Mouse (Mus musculus) intestine, embryonic 16.5 days (tissue): Measurements from ENCODE around the gene Alg14. TPM values are rescaled to one million over a fixed set of nuclear protein-coding genes. Genes with fewer than 3 reads are reported as not detected.

Experiments
- ATAC-seq: fragments of 200-750 bp; cut with Nextera tagmentation; 2 replicates; pipeline ENCODE4 v1.8.0; 2017; ENCODE audit warnings: moderate TSS enrichment, moderate library complexity
- H3K27ac ChIP-seq: fragments of 300-500 bp; sonication (generic); 2 replicates; pipeline ENCODE4 v1.5.1; 2014; ENCODE audit warnings: mild to moderate bottlenecking, low read length
- H3K27me3 ChIP-seq: fragments of 300-500 bp; sonication (generic); replicated peaks from 2 replicates; pipeline ENCODE4 v1.6.1; 2014; ENCODE audit warnings: low read length, control low read depth, mixed read lengths; ENCODE audit not compliant: control insufficient read depth, insufficient read depth
- H3K36me3 ChIP-seq: fragments of 300-500 bp; sonication (generic); 2 replicates; pipeline ENCODE4 v1.6.1; 2014; ENCODE audit warnings: low read length, control low read depth; ENCODE audit not compliant: control insufficient read depth, insufficient read depth
- H3K4me1 ChIP-seq: fragments of 300-500 bp; sonication (generic); 2 replicates; pipeline ENCODE4 v1.6.1; 2014; ENCODE audit warnings: low read length, control low read depth, mixed read lengths; ENCODE audit not compliant: control insufficient read depth, insufficient read depth
- H3K4me2 ChIP-seq: fragments of 300-500 bp; sonication (generic); 2 replicates; pipeline ENCODE4 v1.6.1; 2014; ENCODE audit warnings: low read depth, low read length, control low read depth
- H3K4me3 ChIP-seq: fragments of 300-500 bp; sonication (generic); 2 replicates; pipeline ENCODE4 v1.5.1; 2014; ENCODE audit warnings: mild to moderate bottlenecking, low read length
- H3K9ac ChIP-seq: fragments of 300-500 bp; sonication (generic); 2 replicates; pipeline ENCODE4 v1.6.1; 2014; ENCODE audit warnings: low read depth, low read length
- H3K9me3 ChIP-seq: fragments of 300-500 bp; sonication (generic); 2 replicates; pipeline ENCODE4 v1.6.1; 2016; ENCODE audit warnings: low read length, control low read depth; ENCODE audit not compliant: control insufficient read depth
- WGBS: fragments of 180-500 bp; shearing (Covaris S2); extraction: QIAGEN DNeasy Blood & Tissue Kit; methylation state at CpG from one replicate; pipeline ENCODE4 v1.1.7; 2014; 5-methylcytosine and 5-hydroxymethylcytosine counted together
- polyA plus RNA-seq: library from polyadenylated mRNA; unstranded; fragments of >200 nt; fragmentation: Nextera tagmentation; extraction: Ambion mirVana; gene quantifications from 2 replicates; pipeline ENCODE4 v1.2.1, GENCODE M21; 2015

Gene Alg14
- polyA plus RNA-seq, 1 experiment from 2014 or later = 41.3 TPM

- H3K4me3 ChIP-seq = no peak overlapping the region
- H3K27me3 ChIP-seq = peaks cover 21% of the 10 kb centered on the region
- no peaks in the 10 kb centered on the region for H3K9me3 ChIP-seq
- no peaks in the 10 kb centered on the region for H3K36me3 ChIP-seq
- peaks cover 8% of the 10 kb centered on the region for H3K4me1 ChIP-seq
- WGBS = 73% methylated on average over 20 of the region's 20 CpGs
- H3K9ac ChIP-seq = no peak overlapping the region
- H3K4me2 ChIP-seq = no peak overlapping the region
- ATAC-seq = no peak
- no peak overlapping the region for H3K27ac ChIP-seq
Observed at GRCm38 (mm10) chr3:121258521-121259478, 32.8 kb upstream of the Alg14 start.

GRCm38 (mm10) chr3:121260041-121260440, 31.5 kb upstream of the Alg14 start:
- H3K9ac ChIP-seq = no peak overlapping the region
- peaks cover 25% of the 10 kb centered on the region for H3K27me3 ChIP-seq
- H3K27ac ChIP-seq = no peak overlapping the region
- no peaks in the 10 kb centered on the region for H3K36me3 ChIP-seq
- H3K4me3 ChIP-seq = no peak overlapping the region
- no peaks in the 10 kb centered on the region for H3K9me3 ChIP-seq
- H3K4me1 ChIP-seq = peaks cover 8% of the 10 kb centered on the region
- H3K4me2 ChIP-seq = no peak overlapping the region
- no peak for ATAC-seq
- 81% methylated on average over 7 of the region's 7 CpGs for WGBS

- no peak for ATAC-seq
- Histone ChIP-seq H3K9me3 (no peaks in the 10 kb centered on the region), H3K27ac (no peak overlapping the region), H3K36me3 (no peaks in the 10 kb centered on the region), H3K4me2 (no peak overlapping the region), H3K27me3 (peaks cover 25% of the 10 kb centered on the region), H3K4me1 (peaks cover 8% of the 10 kb centered on the region), H3K9ac (no peak overlapping the region), H3K4me3 (no peak overlapping the region)
- 55% methylated on average over 1 of the region's 1 CpGs for WGBS
Observed at GRCm38 (mm10) chr3:121260831-121261230, 30.7 kb upstream of the Alg14 start.

GRCm38 (mm10) chr3:121261251-121261650, 30.3 kb upstream of the Alg14 start:
- no peaks in the 10 kb centered on the region for H3K36me3 ChIP-seq
- WGBS = 74% methylated on average over 7 of the region's 7 CpGs
- no peak overlapping the region for H3K27ac ChIP-seq
- H3K4me2 ChIP-seq = no peak overlapping the region
- H3K9me3 ChIP-seq = no peaks in the 10 kb centered on the region
- no peak for ATAC-seq
- peaks cover 25% of the 10 kb centered on the region for H3K27me3 ChIP-seq
- H3K4me1 ChIP-seq = peaks cover 8% of the 10 kb centered on the region
- no peak overlapping the region for H3K9ac ChIP-seq
- no peak overlapping the region for H3K4me3 ChIP-seq

- H3K4me3 ChIP-seq = peak overlapping the region; percentile 75
- peak overlapping the region; percentile 71 for H3K9ac ChIP-seq
- no peak for ATAC-seq
- no peaks in the 10 kb centered on the region for H3K36me3 ChIP-seq
- WGBS = 11% methylated on average over 21 of the region's 21 CpGs
- H3K9me3 ChIP-seq = no peaks in the 10 kb centered on the region
- peaks cover 8% of the 10 kb centered on the region for H3K4me1 ChIP-seq
- H3K27ac ChIP-seq = no peak overlapping the region
- H3K27me3 ChIP-seq = peaks cover 25% of the 10 kb centered on the region
- H3K4me2 ChIP-seq = peak overlapping the region; percentile 99
Observed at GRCm38 (mm10) chr3:121261939-121262520, 29.5 kb upstream of the Alg14 start.

- H3K4me3 ChIP-seq = peak overlapping the region; percentile 75
- H3K4me1 ChIP-seq = peaks cover 8% of the 10 kb centered on the region
- peak; percentile 93 for ATAC-seq
- H3K9ac ChIP-seq = peak overlapping the region; percentile 71
- peak overlapping the region; percentile 64 for H3K27ac ChIP-seq
- H3K9me3 ChIP-seq = no peaks in the 10 kb centered on the region
- no peaks in the 10 kb centered on the region for H3K36me3 ChIP-seq
- H3K4me2 ChIP-seq = peak overlapping the region; percentile 99
- under 1% methylated on average over 97 of the region's 97 CpGs for WGBS
- peaks cover 25% of the 10 kb centered on the region for H3K27me3 ChIP-seq
Observed at GRCm38 (mm10) chr3:121262521-121263204, 28.9 kb upstream of the Alg14 start.

GRCm38 (mm10) chr3:121263205-121263548, 28.4 kb upstream of the Alg14 start:
- H3K27me3 ChIP-seq = peaks cover 25% of the 10 kb centered on the region
- 2% methylated on average over 20 of the region's 20 CpGs for WGBS
- peak overlapping the region; percentile 64 for H3K27ac ChIP-seq

GRCm38 (mm10) chr3:121264242-121264641, 27.3 kb upstream of the Alg14 start:
- Histone ChIP-seq H3K27me3 (peaks cover 25% of the 10 kb centered on the region), H3K36me3 (no peaks in the 10 kb centered on the region), H3K9me3 (no peaks in the 10 kb centered on the region), H3K9ac (no peak overlapping the region), H3K4me3 (no peak overlapping the region), H3K4me2 (no peak overlapping the region), H3K4me1 (peaks cover 8% of the 10 kb centered on the region), H3K27ac (no peak overlapping the region)
- 67% methylated on average over 6 of the region's 6 CpGs for WGBS
- ATAC-seq = no peak

More at GRCm38 (mm10) chr3:121263205-121263548, 28.4 kb upstream of the Alg14 start:
- Histone ChIP-seq H3K4me1 (peaks cover 8% of the 10 kb centered on the region), H3K9me3 (no peaks in the 10 kb centered on the region), H3K4me2 (peak overlapping the region; percentile 99), H3K36me3 (no peaks in the 10 kb centered on the region), H3K4me3 (peak overlapping the region; percentile 75), H3K9ac (peak overlapping the region; percentile 71)
- peak; percentile 75 for ATAC-seq

- no peak for ATAC-seq
- WGBS = 85% methylated on average over 5 of the region's 5 CpGs
- H3K4me2 ChIP-seq = no peak overlapping the region
- H3K4me1 ChIP-seq = peaks cover 5% of the 10 kb centered on the region
- H3K27ac ChIP-seq = no peak overlapping the region
- no peaks in the 10 kb centered on the region for H3K36me3 ChIP-seq
- H3K9me3 ChIP-seq = no peaks in the 10 kb centered on the region
- no peak overlapping the region for H3K4me3 ChIP-seq
- peaks cover 10% of the 10 kb centered on the region; the same call in 1 of the 2 replicates for H3K27me3 ChIP-seq
- no peak overlapping the region for H3K9ac ChIP-seq
Observed at GRCm38 (mm10) chr3:121267283-121267682, 24.3 kb upstream of the Alg14 start.
